Mouse (Mus musculus): ENCODE measurements around the gene Lrrc8b. TPM values are rescaled to one million over a fixed set of nuclear protein-coding genes. Genes with fewer than 3 reads are reported as not detected.

Gene Lrrc8b
- polyA plus RNA-seq, 1 experiment from 2014 or later: 14.8 TPM

DNA sequence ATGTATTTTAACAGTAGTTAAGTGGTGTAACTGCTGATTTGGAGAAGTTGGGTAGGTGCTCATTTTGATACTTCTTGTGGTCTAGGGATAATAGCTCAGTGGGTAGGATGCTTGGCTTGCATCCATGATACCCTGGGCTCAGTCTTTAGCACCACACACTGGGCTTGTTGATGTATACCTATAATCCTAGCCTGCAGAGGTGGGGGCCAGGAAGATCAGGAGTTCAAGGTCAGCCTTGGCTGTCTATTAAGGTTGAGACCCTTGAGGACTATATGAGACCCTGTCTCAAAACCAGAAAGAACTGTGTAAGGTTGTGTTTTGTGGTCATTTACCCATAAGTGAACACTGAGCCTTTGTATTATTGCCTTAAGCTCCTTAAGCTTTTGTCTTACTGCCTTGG lies 49.1 kb downstream of the Lrrc8b start:
- Histone ChIP-seq H3K9ac (no peak overlapping the region), H3K9me3 (no peaks in the 10 kb centered on the region), H3K4me3 (no peak overlapping the region), H3K27me3 (replicated peaks) (no peaks in the 10 kb centered on the region), H3K36me3 (no peaks in the 10 kb centered on the region), H3K27ac (no peak overlapping the region), H3K4me1 (peaks cover 5% of the 10 kb centered on the region; the same call in 1 of the 2 replicates), H3K4me2 (replicated peaks) (no peak overlapping the region)
- ATAC-seq (ENCODE audit: low FRiP score, low read depth): no peak

DNA sequence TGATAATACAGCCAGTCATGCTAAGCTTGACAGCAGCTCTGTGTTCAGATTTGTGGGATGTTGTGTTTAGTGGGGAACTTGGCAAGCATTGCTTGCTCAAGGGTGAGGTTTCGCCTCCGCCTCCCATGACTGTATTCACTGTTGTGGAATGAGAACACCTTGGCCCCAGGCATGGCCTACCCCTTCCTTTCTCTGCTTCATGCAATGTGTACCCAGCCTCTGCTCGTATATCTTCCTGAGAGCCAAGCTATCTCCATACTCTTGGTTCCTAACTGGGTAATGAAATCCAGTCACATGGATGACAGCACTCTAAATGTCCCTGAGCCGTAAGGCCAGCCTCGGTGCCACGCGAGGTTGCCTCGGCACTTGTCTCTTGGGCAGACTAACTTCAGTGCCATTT lies 50.0 kb downstream of the Lrrc8b start:
- Histone ChIP-seq H3K27me3 (replicated peaks) (no peaks in the 10 kb centered on the region), H3K36me3 (no peaks in the 10 kb centered on the region), H3K9ac (no peak overlapping the region), H3K4me3 (no peak overlapping the region), H3K4me2 (replicated peaks) (no peak overlapping the region), H3K4me1 (peaks cover 5% of the 10 kb centered on the region; the same call in 1 of the 2 replicates), H3K9me3 (no peaks in the 10 kb centered on the region), H3K27ac (no peak overlapping the region)
- ATAC-seq (ENCODE audit: low FRiP score, low read depth): no peak
- WGBS: 91% methylated on average over 8 of the region's 8 CpGs

DNA sequence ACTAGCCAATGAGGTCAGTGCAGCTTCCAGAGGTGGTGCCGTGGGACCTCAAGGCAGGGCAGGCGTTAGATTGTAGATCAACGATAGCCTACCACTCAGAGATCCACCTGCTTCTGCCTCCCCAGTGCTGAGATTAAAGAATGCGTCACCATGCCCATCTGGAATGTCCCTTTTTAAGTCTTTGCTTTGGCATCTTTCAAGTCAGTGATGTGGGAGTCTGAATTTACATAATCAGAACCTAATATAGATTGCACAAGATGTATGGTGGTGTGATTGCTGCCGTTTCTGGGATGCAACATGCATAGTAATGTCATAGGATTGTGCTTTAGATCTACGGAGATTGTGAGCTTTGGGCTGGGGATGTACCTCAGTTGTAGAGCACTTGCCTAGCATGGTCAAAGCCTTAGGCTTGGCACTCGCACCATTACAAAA lies 50.9 kb downstream of the Lrrc8b start:
- Histone ChIP-seq H3K27ac (no peak overlapping the region), H3K9ac (no peak overlapping the region), H3K4me2 (replicated peaks) (no peak overlapping the region), H3K36me3 (no peaks in the 10 kb centered on the region), H3K4me3 (no peak overlapping the region), H3K9me3 (no peaks in the 10 kb centered on the region), H3K4me1 (peaks cover 4% of the 10 kb centered on the region; the same call in 1 of the 2 replicates), H3K27me3 (replicated peaks) (no peaks in the 10 kb centered on the region)
- no peak for ATAC-seq (ENCODE audit: low FRiP score, low read depth)
- 92% methylated on average over 7 of the region's 7 CpGs for WGBS

DNA sequence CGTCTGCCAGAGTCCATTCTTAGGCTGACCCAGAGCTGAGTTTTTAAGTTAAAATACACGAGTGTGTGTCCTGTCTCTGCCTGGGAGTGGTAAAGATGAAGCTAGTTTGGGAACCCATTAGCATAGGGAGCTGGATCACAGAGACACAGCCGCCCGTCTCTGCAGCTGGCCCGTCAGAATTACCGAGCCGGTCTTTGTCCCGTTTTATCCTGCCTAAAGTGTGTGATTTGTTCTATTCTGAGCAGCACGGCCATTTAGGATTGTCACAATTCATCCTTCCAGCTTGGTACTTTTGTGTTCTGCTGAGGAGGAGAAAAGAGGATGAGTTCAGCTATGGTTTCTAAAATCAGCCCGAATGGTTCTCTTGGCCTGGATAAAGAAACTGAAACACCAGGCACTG lies 51.7 kb downstream of the Lrrc8b start:
- Histone ChIP-seq H3K4me1 (no peaks in the 10 kb centered on the region), H3K27me3 (replicated peaks) (no peaks in the 10 kb centered on the region), H3K27ac (no peak overlapping the region), H3K9ac (no peak overlapping the region), H3K36me3 (no peaks in the 10 kb centered on the region), H3K9me3 (no peaks in the 10 kb centered on the region), H3K4me2 (replicated peaks) (no peak overlapping the region), H3K4me3 (no peak overlapping the region)
- ATAC-seq (ENCODE audit: low FRiP score, low read depth): no peak
- WGBS: 82% methylated on average over 10 of the region's 10 CpGs

DNA sequence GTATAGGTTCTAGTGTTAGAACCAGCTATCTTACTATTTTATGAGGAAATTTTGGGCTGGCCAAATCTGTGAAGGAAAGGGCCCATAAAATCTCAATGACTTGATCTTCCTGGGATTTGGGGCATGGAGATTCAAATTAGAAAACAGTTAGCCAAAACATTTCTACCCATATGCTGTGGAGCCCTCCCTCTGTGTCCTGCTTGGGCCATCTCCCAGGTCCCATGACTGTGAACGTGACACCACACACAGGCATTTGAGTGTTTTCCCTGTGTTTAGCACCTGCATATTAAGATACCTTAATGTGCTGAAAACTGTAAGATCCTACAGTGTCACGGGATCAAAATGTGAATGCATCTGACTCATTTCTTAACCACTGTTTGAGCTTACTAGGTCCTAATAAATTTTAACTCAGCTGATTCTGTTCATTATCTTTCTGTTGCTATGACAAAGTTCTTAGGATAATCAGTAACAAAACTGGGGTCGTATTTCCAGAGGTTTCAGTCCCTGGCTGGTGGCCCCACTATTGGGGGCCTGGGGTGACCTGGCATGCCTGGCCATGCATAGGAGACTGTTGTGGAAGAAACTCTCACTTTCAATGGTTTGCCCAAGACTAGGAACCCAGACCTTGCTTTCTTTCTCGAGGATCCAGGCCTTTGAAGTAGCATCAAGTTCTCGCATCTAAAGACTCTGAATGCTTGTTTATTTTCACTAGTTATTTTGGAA lies 57.6 kb downstream of the Lrrc8b start:
- Histone ChIP-seq H3K4me1 (0 out of 2 replicates have a peak, but pooled peaks cover 4% of the 10 kb centered on the region), H3K9ac (no peak overlapping the region), H3K4me3 (no peak overlapping the region), H3K36me3 (peaks cover 3% of the 10 kb centered on the region; the same call in 1 of the 2 replicates), H3K4me2 (replicated peaks) (no peak overlapping the region), H3K27me3 (replicated peaks) (no peaks in the 10 kb centered on the region), H3K9me3 (no peaks in the 10 kb centered on the region), H3K27ac (no peak overlapping the region)
- WGBS: 64% methylated on average over 5 of the region's 5 CpGs
- ATAC-seq (ENCODE audit: low FRiP score, low read depth): no peak

DNA sequence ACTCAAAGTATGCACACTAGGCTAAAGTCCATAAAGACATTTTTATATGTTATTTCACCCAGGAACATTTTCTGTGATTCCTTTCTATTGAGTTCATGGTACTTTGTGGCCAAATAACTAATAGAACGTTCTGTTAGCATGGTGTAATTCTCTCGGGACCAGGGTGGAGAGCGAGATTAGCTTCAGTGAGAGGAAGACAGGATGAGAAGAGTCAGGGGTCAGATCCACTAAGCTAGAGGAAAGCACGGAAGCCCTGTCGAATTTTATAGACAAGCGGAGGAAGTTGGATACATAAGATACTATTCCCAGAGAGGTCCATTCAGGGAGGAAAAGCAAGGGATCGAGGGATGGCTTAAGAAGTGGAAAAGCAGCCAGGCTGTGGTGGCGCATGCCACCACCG lies 62.0 kb downstream of the Lrrc8b start:
- WGBS: 91% methylated on average over 9 of the region's 9 CpGs
- ATAC-seq (ENCODE audit: low FRiP score, low read depth): no peak
- no peak overlapping the region for H3K9ac ChIP-seq
- 0 out of 2 replicates have a peak, but pooled peaks cover 4% of the 10 kb centered on the region for H3K4me1 ChIP-seq
- no peak overlapping the region for H3K4me3 ChIP-seq
- no peak overlapping the region for H3K4me2 ChIP-seq (replicated peaks)
- peaks cover 28% of the 10 kb centered on the region for H3K36me3 ChIP-seq
- H3K27me3 ChIP-seq (replicated peaks): no peaks in the 10 kb centered on the region
- H3K9me3 ChIP-seq: no peaks in the 10 kb centered on the region
- no peak overlapping the region for H3K27ac ChIP-seq

DNA sequence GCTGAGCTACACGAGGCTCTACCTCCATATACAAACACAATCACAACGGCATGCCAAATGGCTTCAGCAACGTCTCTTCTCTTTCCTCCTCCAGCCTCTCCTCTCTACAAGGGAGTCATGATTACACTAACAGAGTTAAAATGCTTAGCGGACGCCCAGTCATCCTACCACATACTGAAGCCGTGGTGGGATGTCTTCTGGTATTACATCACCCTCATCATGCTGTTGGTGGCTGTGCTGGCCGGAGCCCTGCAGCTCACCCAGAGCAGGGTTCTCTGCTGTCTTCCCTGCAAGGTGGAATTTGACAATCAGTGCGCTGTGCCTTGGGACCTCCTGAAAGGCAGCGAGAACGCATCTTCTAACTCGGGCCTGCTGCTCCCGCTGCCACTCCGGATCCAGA lies 64.1 kb downstream of the Lrrc8b start:
- Histone ChIP-seq H3K36me3 (peaks cover 32% of the 10 kb centered on the region), H3K4me3 (no peak overlapping the region), H3K4me2 (replicated peaks) (no peak overlapping the region), H3K4me1 (no peaks in the 10 kb centered on the region), H3K9me3 (no peaks in the 10 kb centered on the region), H3K27ac (no peak overlapping the region), H3K27me3 (replicated peaks) (no peaks in the 10 kb centered on the region), H3K9ac (no peak overlapping the region)
- WGBS: 92% methylated on average over 13 of the region's 13 CpGs
- ATAC-seq (ENCODE audit: low FRiP score, low read depth): no peak

DNA sequence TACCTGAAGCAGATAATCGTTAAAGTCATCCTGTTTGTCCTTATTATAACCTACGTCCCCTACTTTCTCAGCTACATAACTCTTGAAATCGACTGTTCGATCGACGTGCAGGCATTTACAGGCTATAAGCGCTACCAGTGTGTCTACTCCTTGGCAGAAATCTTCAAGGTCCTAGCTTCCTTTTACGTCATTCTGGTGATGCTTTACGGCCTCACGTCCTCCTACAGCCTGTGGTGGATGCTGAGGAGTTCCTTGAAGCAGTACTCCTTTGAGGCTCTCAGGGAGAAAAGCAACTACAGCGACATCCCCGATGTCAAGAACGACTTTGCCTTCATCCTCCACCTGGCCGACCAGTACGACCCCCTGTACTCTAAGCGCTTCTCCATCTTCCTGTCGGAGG lies 65.0 kb downstream of the Lrrc8b start:
- H3K4me1 ChIP-seq: no peaks in the 10 kb centered on the region
- no peak overlapping the region for H3K4me2 ChIP-seq (replicated peaks)
- no peak overlapping the region for H3K4me3 ChIP-seq
- no peak overlapping the region for H3K9ac ChIP-seq
- WGBS: 97% methylated on average over 17 of the region's 17 CpGs
- H3K9me3 ChIP-seq: no peaks in the 10 kb centered on the region
- H3K27ac ChIP-seq: no peak overlapping the region
- ATAC-seq (ENCODE audit: low FRiP score, low read depth): no peak
- no peaks in the 10 kb centered on the region for H3K27me3 ChIP-seq (replicated peaks)
- peaks cover 32% of the 10 kb centered on the region for H3K36me3 ChIP-seq

DNA sequence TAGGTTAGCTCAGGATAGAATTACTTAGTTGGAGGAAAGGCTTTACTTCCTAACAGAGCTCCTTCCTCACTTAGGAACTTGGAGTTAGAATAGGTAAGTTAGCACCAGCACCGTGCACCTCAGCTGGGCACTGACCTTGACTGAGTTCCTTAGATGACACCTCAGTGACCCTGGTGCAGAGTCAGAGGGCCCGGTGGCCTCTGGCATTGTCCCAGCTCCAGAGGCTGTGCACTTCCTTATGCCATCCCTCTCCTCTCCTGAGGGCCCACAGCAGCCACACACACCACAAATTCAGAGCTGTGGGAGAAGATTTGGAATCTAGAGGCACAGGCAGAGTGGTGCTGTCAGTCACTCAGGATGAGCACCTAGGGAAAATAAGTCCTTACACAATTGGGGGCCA lies 68.1 kb downstream of the Lrrc8b start:
- 94% methylated on average over 2 of the region's 2 CpGs for WGBS
- Histone ChIP-seq H3K36me3 (peaks cover 29% of the 10 kb centered on the region), H3K9me3 (no peaks in the 10 kb centered on the region), H3K9ac (no peak overlapping the region), H3K27ac (no peak overlapping the region), H3K4me3 (no peak overlapping the region), H3K4me1 (no peaks in the 10 kb centered on the region), H3K27me3 (replicated peaks) (no peaks in the 10 kb centered on the region), H3K4me2 (replicated peaks) (no peak overlapping the region)
- ATAC-seq (ENCODE audit: low FRiP score, low read depth): no peak

DNA sequence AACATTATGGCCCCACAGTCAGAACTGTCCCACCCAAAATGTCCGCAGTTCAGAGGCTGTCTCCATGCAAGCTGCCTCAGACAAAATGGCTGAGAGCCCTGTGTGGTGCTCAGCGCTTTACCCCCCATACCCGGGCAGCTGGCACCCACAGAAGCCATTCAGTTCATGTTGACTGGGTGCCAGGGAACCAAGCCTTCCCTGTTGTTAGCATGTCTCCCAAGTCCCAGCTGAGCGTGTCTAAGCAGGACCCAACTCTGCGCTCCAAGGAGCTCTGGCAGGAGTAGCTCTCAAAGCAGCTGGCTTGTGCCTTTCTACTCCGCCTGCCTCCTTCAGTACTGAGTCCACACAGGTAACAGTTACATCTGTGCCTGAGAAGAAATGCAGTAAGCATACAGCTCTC lies 68.7 kb downstream of the Lrrc8b start:
- no peak overlapping the region for H3K4me2 ChIP-seq (replicated peaks)
- WGBS: 94% methylated on average over 6 of the region's 6 CpGs
- no peak overlapping the region for H3K27ac ChIP-seq
- no peak for ATAC-seq (ENCODE audit: low FRiP score, low read depth)
- H3K36me3 ChIP-seq: peaks cover 29% of the 10 kb centered on the region
- H3K4me3 ChIP-seq: no peak overlapping the region
- H3K4me1 ChIP-seq: no peaks in the 10 kb centered on the region
- H3K9me3 ChIP-seq: no peaks in the 10 kb centered on the region
- H3K27me3 ChIP-seq (replicated peaks): no peaks in the 10 kb centered on the region
- no peak overlapping the region for H3K9ac ChIP-seq

DNA sequence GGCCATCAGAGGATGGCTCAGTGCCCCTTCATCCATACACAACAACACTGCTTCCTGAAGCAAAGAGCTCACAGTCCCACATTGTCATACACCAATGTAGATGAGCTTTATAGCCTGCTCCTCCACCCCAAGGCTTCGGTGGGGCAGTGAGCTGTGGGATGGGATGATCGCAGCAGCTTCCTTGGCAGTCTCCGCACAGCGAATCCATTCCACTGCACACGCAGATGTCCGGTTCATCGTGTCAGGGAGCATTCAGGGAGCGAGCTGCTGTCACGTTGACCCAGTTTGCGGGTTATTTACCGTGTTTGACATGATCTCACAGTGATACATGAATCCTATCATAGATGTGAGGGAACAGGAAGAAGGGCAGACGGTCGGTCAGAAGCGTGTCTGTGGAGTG lies 69.3 kb downstream of the Lrrc8b start:
- H3K27me3 ChIP-seq (replicated peaks): no peaks in the 10 kb centered on the region
- H3K36me3 ChIP-seq: peaks cover 25% of the 10 kb centered on the region
- no peak overlapping the region for H3K4me2 ChIP-seq (replicated peaks)
- H3K9me3 ChIP-seq: no peaks in the 10 kb centered on the region
- no peak for ATAC-seq (ENCODE audit: low FRiP score, low read depth)
- H3K4me3 ChIP-seq: no peak overlapping the region
- H3K4me1 ChIP-seq: no peaks in the 10 kb centered on the region
- H3K9ac ChIP-seq: no peak overlapping the region
- no peak overlapping the region for H3K27ac ChIP-seq
- WGBS: 94% methylated on average over 14 of the region's 14 CpGs

DNA sequence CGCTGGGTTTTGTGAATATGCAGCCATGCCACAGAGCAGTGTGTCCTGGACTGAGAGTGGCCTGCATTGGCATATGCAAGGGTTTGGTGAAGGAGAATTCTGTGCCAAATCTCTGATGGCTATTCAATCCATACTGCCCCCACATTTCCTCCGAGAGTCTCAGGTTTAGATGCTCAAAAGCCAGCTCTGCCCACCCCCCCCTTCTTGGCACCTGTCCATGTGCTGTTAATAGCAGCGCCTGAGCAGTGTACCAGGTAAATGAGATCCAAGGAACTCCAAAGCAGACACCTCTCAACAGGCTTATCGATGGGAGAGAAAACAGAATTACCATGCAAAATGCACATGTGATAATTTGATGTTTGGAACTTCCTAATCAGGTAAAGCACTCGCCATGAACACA lies 74.6 kb downstream of the Lrrc8b start:
- H3K4me1 ChIP-seq: peaks cover 20% of the 10 kb centered on the region
- no peak overlapping the region for H3K4me2 ChIP-seq (replicated peaks)

DNA sequence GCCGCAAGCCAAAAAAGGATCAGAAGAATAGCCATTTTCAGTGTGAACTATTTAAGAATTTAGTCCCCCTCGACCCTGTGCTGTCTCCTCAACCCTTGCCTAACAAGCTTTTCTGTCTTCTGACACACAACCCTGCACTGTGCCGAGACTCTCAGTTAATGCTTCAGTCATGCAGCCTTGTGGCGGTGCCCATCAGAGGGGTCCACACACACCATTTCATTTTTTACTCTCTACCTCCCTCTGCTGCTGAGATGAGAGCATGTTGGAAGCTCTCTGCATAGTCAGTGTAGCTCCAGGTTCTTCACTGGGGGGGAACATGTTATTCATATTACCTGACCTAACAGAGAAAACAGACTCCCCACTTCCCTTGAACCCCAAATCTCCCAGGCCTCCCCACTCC lies 75.8 kb downstream of the Lrrc8b start:
- H3K27ac ChIP-seq: no peak overlapping the region
- no peak for ATAC-seq (ENCODE audit: low FRiP score, low read depth)
- no peak overlapping the region for H3K9ac ChIP-seq
- no peaks in the 10 kb centered on the region for H3K27me3 ChIP-seq (replicated peaks)
- H3K36me3 ChIP-seq: no peaks in the 10 kb centered on the region
- no peaks in the 10 kb centered on the region for H3K9me3 ChIP-seq
- WGBS: 66% methylated on average over 4 of the region's 4 CpGs
- no peak overlapping the region for H3K4me3 ChIP-seq
- H3K4me1 ChIP-seq: peaks cover 30% of the 10 kb centered on the region
- no peak overlapping the region for H3K4me2 ChIP-seq (replicated peaks)

More for the DNA sequence above, 74.6 kb downstream of the Lrrc8b start:
- ATAC-seq (ENCODE audit: low FRiP score, low read depth): no peak
- no peaks in the 10 kb centered on the region for H3K27me3 ChIP-seq (replicated peaks)
- no peaks in the 10 kb centered on the region for H3K36me3 ChIP-seq
- H3K4me3 ChIP-seq: no peak overlapping the region
- H3K9ac ChIP-seq: no peak overlapping the region
- no peak overlapping the region for H3K27ac ChIP-seq
- no peaks in the 10 kb centered on the region for H3K9me3 ChIP-seq
- WGBS: 94% methylated on average over 5 of the region's 5 CpGs
